23 mouse cellular contexts compared by ENCODE assay signal in genomic region chr8:104808542-104809413, GRCm38 (mm10). TPM values are rescaled to one million over a fixed set of nuclear protein-coding genes. Genes with fewer than 3 reads are reported as not detected.
A peak's percentile ranks its signal among the peaks of the same experiment; 100 is the strongest.
DNase-seq lines count a peak whose midpoint lies in the region; ATAC-seq and TF ChIP-seq lines count a peak whose summit lies in the region.
"Had no signal": no experiment of that assay in that cellular context is flagged by ENCODE, and none has a peak within 500 bp of the region (broad histone marks: within the 10 kb centered on the region; RNA-seq: fewer than 3 reads in every experiment).

No protein-coding gene starts in this region.

- no peak for TF ChIP-seq EP300 in liver, embryonic 14.5 days (IDR thresholded peaks at IDR 0.05; ENCODE audit: low read depth)

- TF ChIP-seq CTCF in liver, embryonic 14.5 days (IDR thresholded peaks at IDR 0.05; ENCODE audit: low read depth): no peak

- no peak overlapping the region for H3K9ac ChIP-seq in liver, embryonic 14.5 days (replicated peaks)
- H3K9ac ChIP-seq in forebrain, embryonic 12.5 days: no peak overlapping the region

- 41% methylated on average over 7 of the region's 7 CpGs for WGBS in liver, embryonic 14.5 days (ENCODE audit: insufficient replicate concordance)
- WGBS in forebrain, embryonic 12.5 days: 83% methylated on average over 7 of the region's 7 CpGs

- H3K27ac ChIP-seq in liver, embryonic 14.5 days: no peak overlapping the region
- no peak overlapping the region for H3K27ac ChIP-seq in forebrain, embryonic 12.5 days
- H3K27ac ChIP-seq: gastrocnemius, adult 2 months had no signal

- no peak overlapping the region for H3K4me2 ChIP-seq in liver, embryonic 14.5 days (ENCODE audit: low read depth)
- H3K4me2 ChIP-seq in forebrain, embryonic 12.5 days: no peak overlapping the region

- H3K4me1 ChIP-seq in liver, embryonic 14.5 days (replicated peaks; ENCODE audit: control insufficient read depth in 2 of 2, insufficient read depth in 2 of 2, low read length in 1 of 2): peaks cover 0 to 3% of the 10 kb centered on the region in 2 experiments; a peak in 2 of 4 replicates
- peaks cover 4% of the 10 kb centered on the region for H3K4me1 ChIP-seq in forebrain, embryonic 12.5 days

- no peaks in the 10 kb centered on the region for H3K36me3 ChIP-seq in liver, embryonic 14.5 days (replicated peaks; ENCODE audit: control insufficient read depth, insufficient read depth, low read depth)
- no peaks in the 10 kb centered on the region for H3K36me3 ChIP-seq in forebrain, embryonic 12.5 days (replicated peaks)

- peak; percentile 93 for ATAC-seq in cerebellum, adult (ENCODE audit: insufficient number of reproducible peaks, low FRiP score, low TSS enrichment)
- ATAC-seq in liver, embryonic 14.5 days (ENCODE audit: insufficient read depth): peak; percentile 35; the same call in 1 of the 2 replicates
- ATAC-seq in forebrain, embryonic 12.5 days (ENCODE audit: low FRiP score): no peak
- ATAC-seq in megakaryocyte progenitor cell, adult 5-6 weeks (replicated peaks; ENCODE audit: poor library complexity): no peak
- ATAC-seq: Patski had no signal

- no peaks in the 10 kb centered on the region for H3K27me3 ChIP-seq in liver, embryonic 14.5 days (ENCODE audit: control insufficient read depth, insufficient read depth, low read length)
- H3K27me3 ChIP-seq in forebrain, embryonic 12.5 days: no peaks in the 10 kb centered on the region
- H3K27me3 ChIP-seq: Patski had no signal

- H3K4me3 ChIP-seq in liver, embryonic 14.5 days (ENCODE audit: insufficient read depth in 1 of 2, low read depth in 2 of 2, low read length in 2 of 2): no peak overlapping the region
- no peak overlapping the region for H3K4me3 ChIP-seq in forebrain, embryonic 12.5 days (replicated peaks)
- H3K4me3 ChIP-seq: gastrocnemius, adult 2 months; myocyte had no signal

- DNase-seq in cerebellum, postnatal 4 days (ENCODE audit: low spot score in 2 of 2): no peak
- DNase-seq in adrenal gland, postnatal 10 days: peak; percentile 36
- DNase-seq in cerebellum, adult 9-10 months: peak; percentile 77
- no peak for DNase-seq in liver, embryonic 14.5 days (ENCODE audit: low read depth in 3 of 3, low spot score in 3 of 3)
- no peak for DNase-seq in neural tube, embryonic 10.5 days (ENCODE audit: extremely low spot score, low spot score)
- DNase-seq: gastrocnemius, adult 2 months; heart, postnatal 36 days; layer of hippocampus, adult 9-11 months; right cerebral cortex, postnatal 4 days; thymus, postnatal 25 days had no signal

- H3K9me3 ChIP-seq in liver, embryonic 14.5 days (ENCODE audit: control insufficient read depth, low read length): no peaks in the 10 kb centered on the region
- no peaks in the 10 kb centered on the region for H3K9me3 ChIP-seq in forebrain, embryonic 12.5 days

RNA-seq across cellular contexts. Expression of gene Ces2b, which starts 22.6 kb away (rescaled TPM):
- total RNA-seq in adrenal gland, postnatal 10 days (2021): 1 to 10 TPM; 5.1 to 9.9 TPM
- 0.10 and 0.16 TPM in 2 replicates for polyA plus RNA-seq in liver, embryonic 14.5 days (2012; rRNA removed)
- 0.23 and 0.27 TPM in 2 replicates for polyA plus RNA-seq in liver, embryonic 14.5 days (2014; fragmentation: Nextera tagmentation; extraction: Ambion mirVana)
- polyA plus RNA-seq in forebrain, embryonic 12.5 days (2016; fragmentation: Nextera tagmentation; extraction: Ambion mirVana): 0.13 and 0.17 TPM in 2 replicates
- total RNA-seq in megakaryocyte progenitor cell, adult 5-6 weeks (2015): not detected in 2 replicates
- 0.20 and 0.21 TPM in 2 replicates for total RNA-seq in megakaryocyte progenitor cell, adult 5-6 weeks (2017)
- total RNA-seq: common myeloid progenitor, adult 5-6 weeks had no signal
- polyA plus RNA-seq: embryonic facial prominence, embryonic 14.5 days; myocyte; Patski had no signal

RNA-seq across cellular contexts. Expression of gene Ces2c, which starts 38.1 kb away (rescaled TPM):
- total RNA-seq in adrenal gland, postnatal 10 days (2021): under 1 TPM in 1 of 2 experiments, not detected in 1; 0.42 TPM
- polyA plus RNA-seq in liver, embryonic 14.5 days (2012; rRNA removed): 0.11 and 0.18 TPM in 2 replicates
- 0.06 TPM in 1 of 2 replicates, not detected in the other for polyA plus RNA-seq in liver, embryonic 14.5 days (2014; fragmentation: Nextera tagmentation; extraction: Ambion mirVana)
- not detected in 2 replicates for polyA plus RNA-seq in forebrain, embryonic 12.5 days (2016; fragmentation: Nextera tagmentation; extraction: Ambion mirVana)
- total RNA-seq in megakaryocyte progenitor cell, adult 5-6 weeks (2015): not detected in 2 replicates
- not detected in 2 replicates for total RNA-seq in megakaryocyte progenitor cell, adult 5-6 weeks (2017)
- total RNA-seq: adrenal gland, adult 18-20 months; common myeloid progenitor, adult 5-6 weeks; heart, adult 8-10 months; heart, postnatal 36 days had no signal
- polyA plus RNA-seq: embryonic facial prominence, embryonic 14.5 days; forebrain, embryonic 11.5 days; kidney, embryonic 16.5 days; limb, embryonic 11.5 days; lung, embryonic 16.5 days; Patski had no signal

Comparison
In these comparisons a context has a peak if more than half of its experiments do, and no peak if none do; other contexts are left out.
1. DNase-seq: peak in adrenal gland, postnatal 10 days (single experiment) and cerebellum, adult 9-10 months (single experiment); none in cerebellum, postnatal 4 days (0 of 2), liver, embryonic 14.5 days (0 of 3) and neural tube, embryonic 10.5 days (single experiment).
2. ATAC-seq: peak in cerebellum, adult (single experiment) and liver, embryonic 14.5 days (single experiment); none in forebrain, embryonic 12.5 days (single experiment) and megakaryocyte progenitor cell, adult 5-6 weeks (single experiment).
3. RNA of gene Ces2b, which starts 22.6 kb away (total RNA-seq): 5.1 to 9.9 TPM in adrenal gland, postnatal 10 days; 0.20 to 0.21 TPM in megakaryocyte progenitor cell, adult 5-6 weeks; every median in the first group is over 4 times any median in the second.